Mouse (Mus musculus) lung, postnatal 14 days (tissue): ENCODE results near the gene Gm49601.

Experiments
- DNase-seq: peaks from one replicate; pipeline ENCODE4 v3.0.0; 2021

Gm49601 gene

GRCm38 (mm10) chr16:18605705-18606104, 20.5 kb downstream of the Gm49601 start:
- no peak for DNase-seq

GRCm38 (mm10) chr16:18604267-18604701, 21.9 kb downstream of the Gm49601 start:
- no peak for DNase-seq

DNA sequence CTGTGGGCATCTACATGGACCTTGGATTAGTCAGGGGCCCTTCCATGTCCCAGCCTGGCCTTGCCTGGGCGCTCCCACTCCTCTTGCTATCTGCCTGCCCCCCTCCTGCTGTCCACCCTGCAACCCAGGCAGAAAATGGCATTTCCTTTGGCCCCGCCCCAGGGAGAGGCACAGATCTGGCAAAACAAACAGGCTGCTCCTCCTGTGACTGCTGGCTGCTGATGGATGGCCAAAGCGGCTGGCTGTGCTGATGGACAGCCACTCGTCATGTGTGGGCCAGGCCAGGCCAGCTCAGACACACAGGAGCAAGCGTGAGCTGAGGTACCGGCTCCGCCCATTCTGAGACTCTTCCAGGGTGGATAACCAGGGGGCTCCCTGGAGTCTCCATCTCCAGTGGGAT, 24.8 kb downstream of the Gm49601 start:
- no peak for DNase-seq

GRCm38 (mm10) chr16:18598006-18598405, 28.2 kb downstream of the Gm49601 start:
- DNase-seq = no peak

DNA sequence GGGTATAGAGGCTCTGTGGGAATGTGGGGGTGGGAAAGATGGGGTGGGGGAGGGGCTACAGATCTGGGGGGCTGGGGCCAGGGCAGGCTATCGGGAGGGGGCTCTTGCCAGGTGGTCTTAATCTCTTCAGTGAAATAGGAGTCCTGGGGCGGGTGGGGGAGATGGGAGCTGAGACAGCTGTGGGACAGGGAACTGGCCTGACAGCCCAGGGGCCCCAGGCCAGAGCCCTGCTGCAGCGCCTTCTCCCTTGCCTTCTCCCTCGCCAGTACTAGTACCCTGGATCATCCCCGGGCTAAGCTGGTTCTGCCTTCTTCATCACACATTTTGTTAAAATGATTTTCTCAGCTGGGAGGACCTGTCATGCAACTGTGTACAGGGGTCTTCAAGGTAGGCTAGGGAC, 30.0 kb downstream of the Gm49601 start:
- DNase-seq = no peak

- DNase-seq = no peak
Measured at GRCm38 (mm10) chr16:18593930-18594329, 32.3 kb downstream of the Gm49601 start.

- DNase-seq = no peak
Measured at GRCm38 (mm10) chr16:18591047-18592018, 34.9 kb downstream of the Gm49601 start.

- no peak for DNase-seq
Measured at GRCm38 (mm10) chr16:18589804-18590790, 36.1 kb downstream of the Gm49601 start, which contains the start of gene Tbx1. Tbx1 (minus strand) TSS chr16:18590671.

GRCm38 (mm10) chr16:18589080-18589621, 37.1 kb downstream of the Gm49601 start:
- DNase-seq = no peak

DNA sequence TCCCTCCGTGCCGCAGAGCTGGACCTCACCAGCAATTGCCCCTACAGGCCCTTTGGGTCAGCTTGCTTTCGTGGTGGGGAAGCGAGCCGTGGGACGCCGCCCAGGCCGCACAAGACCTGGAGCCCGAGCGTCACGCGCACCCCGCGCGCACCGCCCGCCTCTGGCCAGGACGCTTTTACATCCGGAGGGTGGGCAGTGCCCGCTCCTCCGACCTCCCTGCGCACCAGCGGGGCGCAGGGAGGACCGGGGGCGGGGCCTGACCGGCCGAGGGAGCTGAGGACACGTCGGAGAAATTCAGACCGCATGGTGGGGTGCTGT, 37.5 kb downstream of the Gm49601 start:
- DNase-seq = no peak

DNA sequence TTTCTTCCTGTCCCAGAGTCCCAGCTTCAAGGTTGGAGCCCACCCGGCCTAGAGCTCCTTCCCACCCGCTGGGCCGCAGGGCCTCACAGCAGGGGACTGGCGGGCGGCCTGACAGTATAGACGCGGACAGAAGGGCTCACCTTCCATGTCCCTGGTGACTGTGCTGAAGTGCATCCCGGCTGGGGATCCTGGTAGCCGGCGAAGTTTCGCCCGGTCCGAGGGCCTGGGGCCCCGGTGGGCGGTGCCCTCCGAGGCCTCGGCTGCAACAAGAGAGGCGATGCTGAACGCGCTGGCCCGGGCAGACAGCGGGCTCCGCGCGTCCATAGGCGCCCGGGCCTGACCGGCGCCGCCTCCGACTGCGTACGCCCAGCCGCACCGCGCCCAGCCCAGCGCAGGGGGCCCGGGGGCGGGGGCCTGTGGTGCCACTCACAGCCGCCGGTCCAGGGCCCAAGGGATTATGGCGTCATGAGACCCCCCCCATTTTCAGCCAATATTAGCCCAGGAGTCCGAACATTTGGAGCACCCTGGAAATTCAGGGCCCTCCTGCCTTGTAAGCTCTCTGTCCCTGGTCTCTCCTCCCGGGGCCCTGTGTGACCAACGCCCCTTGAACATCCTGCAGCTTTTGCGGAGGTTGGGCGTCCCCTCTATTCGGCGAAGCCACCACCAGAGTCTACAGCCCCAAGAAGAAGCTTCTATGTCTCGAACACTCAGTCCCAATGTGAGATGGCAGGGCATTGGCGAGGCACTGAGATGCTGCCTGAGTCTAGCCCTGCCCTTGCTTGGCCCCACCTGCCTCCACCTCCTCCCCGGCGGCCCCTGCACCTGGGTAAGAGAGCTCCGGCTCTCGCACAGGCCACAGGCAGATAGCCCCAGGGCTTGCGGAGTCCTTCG, 38.1 kb downstream of the Gm49601 start:
- no peak for DNase-seq

- DNase-seq = no peak
Measured at GRCm38 (mm10) chr16:18586906-18587546, 39.2 kb downstream of the Gm49601 start.

DNA sequence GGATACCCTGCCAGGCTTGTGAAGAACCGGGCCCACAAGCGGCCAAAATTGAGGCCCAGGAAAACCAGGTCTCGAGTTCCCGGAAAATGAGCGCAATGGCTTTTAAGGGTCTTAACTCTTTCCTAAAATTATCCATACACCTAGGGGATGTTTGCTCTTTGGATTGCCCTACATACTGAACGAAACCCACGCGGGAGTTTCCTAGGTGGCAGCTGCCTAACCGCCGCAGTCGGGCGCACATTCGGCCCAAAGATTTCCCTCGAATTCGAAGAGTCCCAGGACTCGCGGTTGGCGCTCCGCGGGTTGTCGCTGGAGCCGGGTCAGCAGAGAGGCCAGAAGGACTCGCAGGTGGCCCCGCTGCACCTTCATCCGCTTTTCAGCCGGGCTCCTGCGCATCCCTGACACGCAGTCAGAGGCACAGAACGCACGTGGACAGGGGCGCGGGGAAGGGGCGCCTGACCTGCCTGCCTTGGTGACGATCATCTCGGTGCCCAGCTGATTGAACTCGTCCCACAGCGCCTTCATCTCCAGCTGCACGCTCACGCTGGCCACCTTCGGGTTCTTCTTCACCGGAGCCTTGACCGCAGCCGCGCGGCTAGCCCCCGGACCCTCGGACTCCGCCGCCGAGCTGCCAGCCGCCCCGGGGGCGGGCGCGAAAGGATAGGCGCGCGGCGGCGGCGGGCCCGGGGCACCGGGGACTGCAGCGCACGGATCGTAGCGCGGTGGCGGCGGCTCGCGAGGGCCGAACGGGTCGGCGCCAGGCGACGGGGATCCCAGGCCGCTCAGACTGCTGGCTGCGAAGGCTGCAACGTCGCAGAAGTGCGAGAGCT, 39.9 kb downstream of the Gm49601 start:
- no peak for DNase-seq

GRCm38 (mm10) chr16:18585676-18586075, 40.6 kb downstream of the Gm49601 start:
- no peak for DNase-seq

DNA sequence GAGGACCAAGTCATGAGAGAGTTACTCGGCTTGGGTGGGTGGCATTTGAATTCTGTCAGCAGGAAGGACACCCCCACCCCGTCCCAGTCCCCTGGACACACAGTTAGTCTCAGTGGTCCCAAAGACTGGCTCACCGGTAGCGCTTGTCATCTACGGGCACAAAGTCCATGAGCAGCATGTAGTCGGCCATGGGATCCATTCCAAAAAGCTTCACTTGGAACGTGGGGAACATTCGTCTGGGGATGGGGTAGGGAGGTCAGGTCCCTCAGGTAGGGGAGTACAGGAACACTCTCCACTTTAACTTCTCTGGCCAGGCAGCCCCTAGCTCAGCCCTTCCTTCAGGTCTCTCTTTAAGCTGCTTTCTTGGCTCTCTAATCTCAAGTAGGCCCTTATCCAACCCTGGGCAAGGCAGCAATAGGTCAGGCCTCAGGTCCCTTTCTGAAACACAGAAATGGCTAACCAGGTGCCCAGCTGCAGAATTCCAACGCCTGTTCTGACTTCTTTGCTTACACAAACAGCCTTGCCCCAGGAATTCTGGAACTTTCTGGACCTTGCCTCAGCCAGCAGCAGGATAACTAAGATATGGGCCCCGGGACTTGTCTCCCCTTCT, 41.2 kb downstream of the Gm49601 start:
- no peak for DNase-seq

DNA sequence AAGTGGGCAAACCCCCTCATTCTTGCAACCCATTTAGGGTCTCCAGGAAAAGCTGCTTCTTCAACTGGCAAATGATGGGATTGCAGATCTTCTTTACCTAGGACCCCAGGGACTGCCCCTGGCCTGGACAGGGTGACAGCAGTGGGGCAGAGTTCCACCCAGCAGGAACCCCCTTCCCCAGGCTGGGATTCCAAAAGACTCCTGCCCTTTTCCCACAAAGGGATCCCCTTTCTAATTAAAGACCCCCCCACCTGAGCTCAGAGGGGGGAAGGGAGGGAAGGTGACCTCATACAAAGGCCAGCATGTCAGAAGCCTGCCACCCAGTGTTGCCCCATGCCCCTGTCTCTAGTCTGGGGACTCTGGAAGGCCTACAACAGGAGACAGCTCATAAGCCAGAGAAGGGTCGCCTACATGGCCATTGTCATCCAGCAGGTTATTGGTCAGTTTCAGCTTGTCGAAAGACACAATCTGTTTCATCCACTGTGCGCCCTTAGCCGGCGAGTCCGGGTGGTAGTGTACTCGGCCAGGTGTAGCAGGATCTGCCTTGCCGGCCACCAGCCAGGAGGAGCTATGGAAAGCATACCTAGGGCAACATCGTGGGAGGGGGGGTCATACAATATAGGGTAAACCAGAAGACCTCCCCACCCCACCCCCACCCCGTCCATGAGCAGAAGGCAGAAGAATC, 42.4 kb downstream of the Gm49601 start:
- no peak for DNase-seq

DNA sequence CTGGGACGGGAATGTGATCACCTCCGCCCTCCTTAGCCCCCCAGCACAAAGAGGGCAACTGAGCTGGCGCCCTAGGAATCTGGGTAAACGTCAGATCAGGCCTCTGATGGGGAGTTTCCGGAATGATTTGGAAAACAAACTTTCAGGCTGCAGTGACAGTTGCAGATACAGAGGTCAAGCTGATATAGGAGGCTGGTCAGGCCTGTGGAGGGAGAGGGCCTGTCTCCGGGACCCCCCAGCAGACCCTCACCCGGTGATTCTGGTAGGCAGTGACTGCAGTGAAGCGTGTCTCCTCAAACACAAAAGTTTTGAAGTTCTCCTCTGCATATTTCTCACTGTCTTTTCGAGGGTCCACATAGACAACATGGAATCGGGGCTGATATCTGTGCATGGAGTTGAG, 43.1 kb downstream of the Gm49601 start:
- DNase-seq = no peak

DNA sequence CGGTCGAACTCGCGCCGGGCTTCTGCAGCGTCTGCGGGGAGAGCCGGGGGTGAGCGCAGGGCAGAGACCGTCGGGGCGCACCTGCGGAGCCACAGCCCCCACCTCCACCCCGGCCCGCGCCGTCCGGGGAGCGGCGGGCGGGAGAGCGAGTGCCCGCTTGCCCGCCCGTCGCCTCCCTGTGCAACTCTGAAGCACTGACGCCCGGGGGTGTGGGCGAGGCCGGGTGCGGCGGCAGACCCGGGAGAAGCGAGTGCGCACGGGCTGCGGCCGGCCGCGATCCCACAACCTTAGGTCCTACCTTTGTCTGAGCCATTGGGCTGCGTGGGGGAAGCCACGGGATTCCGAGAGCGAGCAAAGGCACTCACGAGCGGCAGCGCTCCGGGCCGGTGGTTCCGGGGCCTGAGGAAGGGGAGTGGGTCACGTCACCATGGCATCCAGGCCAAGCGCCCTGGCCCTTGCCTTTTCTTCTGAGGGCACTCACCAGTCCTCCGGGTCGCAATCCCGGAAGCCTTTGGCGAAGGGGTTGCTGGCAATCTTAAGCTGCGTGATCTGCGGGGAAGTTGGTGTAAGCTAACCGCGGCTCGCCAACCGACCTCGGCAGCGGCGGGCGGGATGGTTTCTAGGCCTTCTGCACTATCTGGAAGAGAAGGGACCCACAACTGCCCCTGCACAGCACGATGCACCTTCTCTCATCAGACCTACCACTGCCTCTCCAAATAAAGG, 43.6 kb downstream of the Gm49601 start:
- DNase-seq = no peak
